Mouse (Mus musculus) thymus, postnatal 25 days (tissue): Measurements from ENCODE around the gene Timp4.
"Not testable (repeated sequence)": the region's sequence is repeated elsewhere in the genome, so short reads cannot be mapped to it uniquely, and the experiment has no call there.

Experiments
- DNase-seq: peaks from one replicate; pipeline ENCODE4 v3.0.0; 2022

Gene Timp4

GRCm38 (mm10) chr6:115245500-115246058 is 6.4 kb downstream of the Timp4 start:
- DNase-seq, result no peak

GRCm38 (mm10) chr6:115244222-115244621 is 7.8 kb downstream of the Timp4 start:
- no peak for DNase-seq

DNA sequence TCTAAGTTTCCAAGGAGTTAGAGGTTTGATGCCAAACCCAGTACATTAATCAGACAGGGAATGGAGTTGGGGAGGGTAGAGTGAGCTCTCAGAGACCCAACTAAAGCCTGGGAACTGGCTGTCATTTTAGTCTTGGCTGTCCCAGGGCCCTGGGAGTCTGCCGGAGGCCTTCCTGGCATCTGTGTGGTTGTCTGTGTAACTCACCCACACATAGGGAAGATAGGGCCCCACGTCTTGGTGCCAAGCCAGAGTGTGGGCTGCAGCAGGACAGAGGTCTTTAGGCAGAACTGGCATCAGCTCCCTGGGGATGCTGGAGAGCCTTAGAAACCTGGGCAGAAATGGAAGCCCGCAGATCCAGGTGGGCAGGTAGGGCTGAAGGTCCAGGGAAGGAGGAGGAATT is 10.1 kb downstream of the Timp4 start:
- DNase-seq, result no peak

GRCm38 (mm10) chr6:115241131-115241699 is 10.8 kb downstream of the Timp4 start:
- no peak for DNase-seq

DNA sequence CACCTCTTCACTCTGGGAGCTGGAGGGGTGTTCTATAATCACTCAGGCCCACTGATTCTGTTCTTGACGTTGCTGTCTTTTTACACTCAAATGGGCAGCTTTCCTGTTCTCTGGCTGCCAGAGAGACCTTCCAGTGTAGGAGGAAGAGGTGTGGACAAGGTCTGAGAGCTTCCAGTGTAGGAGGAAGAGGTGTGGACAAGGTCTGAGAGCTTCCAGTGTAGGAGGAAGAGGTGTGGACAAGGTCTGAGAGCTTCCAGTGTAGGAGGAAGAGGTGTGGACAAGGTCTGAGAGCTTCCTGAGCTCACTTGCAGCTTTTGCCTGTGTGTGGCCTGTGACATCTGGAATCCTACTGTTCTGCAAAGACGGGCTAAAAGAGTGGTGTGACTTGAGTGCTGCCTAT is 11.6 kb downstream of the Timp4 start:
- DNase-seq, result not testable (repeated sequence)

- no peak for DNase-seq
These were observed 12.7 kb downstream of the Timp4 start for GRCm38 (mm10) chr6:115239335-115239734.

GRCm38 (mm10) chr6:115238031-115239027 is 13.7 kb downstream of the Timp4 start:
- DNase-seq, result no peak

GRCm38 (mm10) chr6:115232562-115232961 is 19.4 kb downstream of the Timp4 start:
- no peak for DNase-seq

- DNase-seq, result no peak
These were observed 20.2 kb downstream of the Timp4 start for GRCm38 (mm10) chr6:115231836-115232235.

DNA sequence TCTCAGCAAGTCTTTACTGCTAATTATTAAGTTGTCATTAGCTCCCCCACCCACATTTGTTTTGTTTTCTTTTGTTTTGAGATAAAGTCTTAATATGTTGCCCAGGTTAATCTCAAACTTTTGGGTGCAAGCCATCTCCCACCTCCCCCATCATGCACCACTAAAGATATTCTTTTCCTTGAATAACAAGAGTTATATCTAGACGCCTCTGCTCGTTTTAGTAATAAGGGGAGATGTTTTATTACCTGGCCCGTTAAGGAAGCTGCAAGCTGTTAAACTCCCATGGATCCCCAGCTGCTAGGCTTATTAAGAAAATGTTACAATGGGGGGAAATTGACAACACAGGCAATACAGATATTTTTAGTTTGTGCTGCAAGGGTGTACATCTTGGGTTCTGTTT is 21.4 kb downstream of the Timp4 start:
- DNase-seq, result no peak

DNA sequence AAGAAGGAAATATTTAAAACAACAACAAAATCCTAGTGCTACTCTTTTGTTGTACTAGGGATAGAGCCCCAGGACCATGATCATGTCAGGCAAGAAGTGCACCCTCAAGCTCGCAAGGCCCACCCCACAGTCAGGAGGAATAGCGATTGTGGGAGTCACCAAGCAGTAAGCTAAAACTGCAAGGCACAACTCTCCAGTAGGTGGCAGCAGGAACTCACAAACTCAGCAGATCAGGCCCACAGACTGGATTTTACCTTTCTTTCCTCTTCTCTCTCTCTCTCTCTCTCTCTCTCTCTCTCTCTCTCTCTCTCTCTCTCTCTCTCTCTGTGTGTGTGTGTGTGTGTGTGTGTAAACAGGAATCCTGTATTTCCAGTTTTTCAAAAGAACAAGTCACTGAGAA is 24.5 kb downstream of the Timp4 start:
- peak; percentile 72 for DNase-seq

DNA sequence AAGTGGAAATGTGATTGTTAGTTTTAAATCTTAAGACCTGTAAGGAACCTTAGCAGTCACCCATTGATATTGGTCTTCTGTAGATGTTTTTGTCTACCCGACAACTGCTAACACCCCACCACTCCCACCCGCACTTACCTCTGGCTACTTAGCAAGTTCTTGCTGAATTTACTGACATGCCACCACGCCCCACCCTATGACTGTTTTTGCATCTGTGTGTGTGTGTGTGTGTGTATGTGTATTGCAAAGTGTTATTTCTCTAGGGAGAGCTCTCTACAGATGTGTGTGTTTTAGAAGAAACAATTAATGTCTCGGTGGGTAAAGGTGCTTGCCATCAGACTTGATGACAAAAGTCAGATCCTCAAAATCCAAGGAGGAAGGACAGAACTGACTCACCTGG is 25.0 kb downstream of the Timp4 start, which contains the start of gene Gm17482:
Gene Gm17482 (plus strand): TSS at position 301 of the 400 bp plus-strand sequence.
- no peak for DNase-seq

- no peak for DNase-seq
These were observed 26.5 kb downstream of the Timp4 start for GRCm38 (mm10) chr6:115225519-115225918.

DNA sequence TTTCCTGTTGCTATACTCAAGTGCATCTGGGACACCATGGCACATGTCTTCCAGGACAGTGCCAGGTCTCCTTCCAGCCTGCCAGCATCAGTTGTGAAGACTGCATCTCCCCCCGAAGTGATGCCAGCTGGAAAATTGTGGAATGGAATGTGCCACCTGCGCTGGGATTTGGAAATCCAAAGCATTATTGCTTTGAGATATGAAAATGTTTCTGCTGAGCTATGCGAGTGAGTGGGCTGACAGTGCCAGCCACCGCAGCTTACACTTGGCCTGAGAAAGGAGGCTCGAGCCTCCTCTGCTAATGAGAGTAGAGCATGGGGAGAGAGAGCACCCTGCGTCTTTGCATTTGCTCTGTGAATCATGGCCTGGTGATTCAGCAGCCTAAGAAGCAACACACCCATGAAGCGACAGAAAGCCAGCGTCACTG is 30.8 kb downstream of the Timp4 start:
- DNase-seq, result no peak

- DNase-seq, result no peak
These were observed 38.9 kb downstream of the Timp4 start for GRCm38 (mm10) chr6:115213129-115213528.

GRCm38 (mm10) chr6:115212132-115212903 is 39.7 kb downstream of the Timp4 start:
- no peak for DNase-seq

- no peak for DNase-seq
These were observed 41.2 kb downstream of the Timp4 start for GRCm38 (mm10) chr6:115210820-115211219.

GRCm38 (mm10) chr6:115210187-115210586 is 41.8 kb downstream of the Timp4 start:
- DNase-seq, result no peak

GRCm38 (mm10) chr6:115203029-115203428 is 49.0 kb downstream of the Timp4 start:
- DNase-seq, result no peak

DNA sequence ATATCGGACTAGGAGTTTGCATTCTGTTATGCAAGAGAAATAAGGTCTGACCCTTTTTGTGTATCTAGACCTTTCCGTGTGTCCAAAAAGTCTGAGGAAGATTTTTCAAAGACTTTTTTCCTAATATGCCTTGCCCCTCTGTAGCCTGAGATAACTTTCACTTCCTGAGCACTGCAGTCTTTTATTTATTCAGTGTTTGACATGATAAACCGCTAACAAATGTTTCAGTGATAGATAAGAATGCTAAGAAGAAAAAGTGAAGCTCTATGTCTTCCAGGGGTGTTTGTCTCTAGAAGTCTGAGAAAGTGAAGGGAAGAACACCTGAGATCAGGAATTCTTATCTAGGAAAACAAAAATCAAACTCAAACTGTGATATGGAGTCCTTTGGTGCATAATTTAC is 51.3 kb downstream of the Timp4 start:
- no peak for DNase-seq
